In the genomic region with DNA sequence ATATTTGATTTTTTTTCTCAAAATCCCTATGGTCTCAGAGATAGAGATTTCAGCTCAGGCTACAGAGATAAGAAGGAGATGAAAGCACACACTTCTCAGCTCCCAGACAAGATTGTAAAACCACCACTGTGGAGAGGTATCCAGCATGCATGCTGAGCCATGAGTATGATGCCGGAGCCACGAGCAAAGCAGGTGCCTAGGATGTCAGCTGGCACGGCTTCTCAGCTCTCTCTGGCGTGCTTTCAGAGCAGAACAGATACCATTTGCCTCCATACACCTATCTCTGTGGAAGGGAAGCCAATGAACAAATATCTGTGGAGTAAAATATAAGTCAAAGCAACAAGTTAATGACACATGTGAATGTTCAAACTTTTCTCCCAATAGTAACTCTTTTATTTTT, we compare ENCODE assay signal across 21 mouse cellular contexts.
DNase-seq lines count a peak whose midpoint lies in the region; ATAC-seq and TF ChIP-seq lines count a peak whose summit lies in the region.
"Had no signal": no experiment of that assay in that cellular context is flagged by ENCODE, and none has a peak within 500 bp of the region (broad histone marks: within the 10 kb centered on the region; RNA-seq: fewer than 3 reads in every experiment).

No protein-coding gene starts in this region.

- H3K9ac ChIP-seq in midbrain, embryonic 14.5 days (replicated peaks; ENCODE audit: low read length), result no peak overlapping the region
- H3K9ac ChIP-seq in midbrain, embryonic 16.5 days (ENCODE audit: low read depth, low read length), result no peak overlapping the region
- H3K9ac ChIP-seq: embryonic facial prominence, embryonic 12.5 days; forebrain, embryonic 12.5 days; heart, embryonic 13.5 days; hindbrain, embryonic 15.5 days had no signal

- H3K27me3 ChIP-seq in midbrain, embryonic 14.5 days (ENCODE audit: control insufficient read depth, insufficient read depth, low read length), result no peaks in the 10 kb centered on the region
- no peaks in the 10 kb centered on the region for H3K27me3 ChIP-seq in midbrain, embryonic 16.5 days (ENCODE audit: control insufficient read depth, insufficient read depth, low read depth, low read length)
- H3K27me3 ChIP-seq: CH12.LX; embryonic facial prominence, embryonic 12.5 days; forebrain, embryonic 12.5 days; heart, embryonic 13.5 days; hindbrain, embryonic 15.5 days; Patski had no signal

- 69% methylated on average over 4 of the region's 4 CpGs for WGBS in midbrain, embryonic 14.5 days
- 52% methylated on average over 4 of the region's 4 CpGs for WGBS in midbrain, embryonic 16.5 days
- WGBS in lung, adult 2 months, result 53% methylated on average over 4 of the region's 4 CpGs

- H3K4me1 ChIP-seq in midbrain, embryonic 14.5 days (ENCODE audit: control insufficient read depth, insufficient read depth, low read length), result no peaks in the 10 kb centered on the region
- no peaks in the 10 kb centered on the region for H3K4me1 ChIP-seq in midbrain, embryonic 16.5 days (ENCODE audit: control insufficient read depth, insufficient read depth, low read length)
- no peaks in the 10 kb centered on the region for H3K4me1 ChIP-seq in lung, adult 2 months (ENCODE audit: control insufficient read depth, insufficient read depth, low read length)
- H3K4me1 ChIP-seq: embryonic facial prominence, embryonic 12.5 days; forebrain, embryonic 12.5 days; heart, embryonic 13.5 days; hindbrain, embryonic 15.5 days had no signal

- peak; percentile 5 for DNase-seq in midbrain, embryonic 14.5 days
- peak; percentile 29 to 33 for DNase-seq in cerebellum, adult 18-20 months
- peak; percentile 12 for DNase-seq in cerebellum, adult 9-11 months
- DNase-seq in cerebellum, postnatal 36 days, result peak; percentile 44 to 52
- DNase-seq in left cerebral cortex, adult 2 months (ENCODE audit: extremely low spot score in 1 of 2, low spot score in 2 of 2), result no peak
- no peak for DNase-seq in layer of hippocampus, adult 11-12 months (ENCODE audit: low spot score)
- no peak for DNase-seq in lung, adult 2 months
- DNase-seq: adrenal gland, postnatal 14 days; gastrocnemius, postnatal 14 days; heart, postnatal 36 days; kidney, adult 2 months had no signal

- H3K4me3 ChIP-seq in midbrain, embryonic 14.5 days (replicated peaks; ENCODE audit: low read depth, low read length), result no peak overlapping the region
- H3K4me3 ChIP-seq in midbrain, embryonic 16.5 days (ENCODE audit: low read depth, low read length), result no peak overlapping the region
- H3K4me3 ChIP-seq in left cerebral cortex, adult 2 months, result no peak overlapping the region
- H3K4me3 ChIP-seq in lung, adult 2 months (replicated peaks; ENCODE audit: extremely low read depth, low read depth, low read length), result no peak overlapping the region
- H3K4me3 ChIP-seq: embryonic facial prominence, embryonic 12.5 days; forebrain, embryonic 12.5 days; heart, embryonic 13.5 days; hindbrain, embryonic 15.5 days had no signal

- no peak for TF ChIP-seq CTCF in left cerebral cortex, adult 2 months (IDR thresholded peaks at IDR 0.05)
- no peak for TF ChIP-seq CTCF in lung, adult 2 months (IDR thresholded peaks at IDR 0.05; ENCODE audit: insufficient read depth, low read length)

- no peak overlapping the region for H3K27ac ChIP-seq in midbrain, embryonic 14.5 days (replicated peaks; ENCODE audit: low read depth, low read length)
- no peak overlapping the region for H3K27ac ChIP-seq in midbrain, embryonic 16.5 days (ENCODE audit: low read length)
- no peak overlapping the region for H3K27ac ChIP-seq in left cerebral cortex, adult 2 months
- H3K27ac ChIP-seq: embryonic facial prominence, embryonic 12.5 days; forebrain, embryonic 12.5 days; heart, embryonic 13.5 days; hindbrain, embryonic 15.5 days had no signal

- H3K9me3 ChIP-seq in midbrain, embryonic 14.5 days (ENCODE audit: control insufficient read depth, low read length), result no peaks in the 10 kb centered on the region
- H3K9me3 ChIP-seq in midbrain, embryonic 16.5 days (replicated peaks; ENCODE audit: control insufficient read depth, low read length, poor library complexity, severe bottlenecking), result no peaks in the 10 kb centered on the region
- H3K9me3 ChIP-seq: embryonic facial prominence, embryonic 12.5 days; forebrain, embryonic 12.5 days; heart, embryonic 13.5 days; hindbrain, embryonic 15.5 days had no signal

- TF ChIP-seq POLR2A in lung, adult 2 months (IDR thresholded peaks at IDR 0.05; ENCODE audit: borderline replicate concordance, extremely low read depth, low read depth, low read length), result no peak

- intact Hi-C loops in left cerebral cortex, adult 2 months (cut with DNase I), result no loop called here

- no peak for ATAC-seq in midbrain, embryonic 14.5 days (ENCODE audit: low FRiP score, low TSS enrichment)
- ATAC-seq in midbrain, embryonic 16.5 days, result no peak
- ATAC-seq: activated CD4-positive, CD25-positive, alpha-beta regulatory T cell, adult 4 months; forebrain, embryonic 16.5 days; intestine, embryonic 16.5 days; Patski had no signal

- no peaks in the 10 kb centered on the region for H3K36me3 ChIP-seq in midbrain, embryonic 14.5 days (ENCODE audit: control insufficient read depth, insufficient read depth, low read length)
- H3K36me3 ChIP-seq in midbrain, embryonic 16.5 days (ENCODE audit: control insufficient read depth, insufficient read depth, low read length), result no peaks in the 10 kb centered on the region
- H3K36me3 ChIP-seq: embryonic facial prominence, embryonic 12.5 days; forebrain, embryonic 12.5 days; heart, embryonic 13.5 days; hindbrain, embryonic 15.5 days had no signal

- H3K4me2 ChIP-seq in midbrain, embryonic 14.5 days (ENCODE audit: low read length), result no peak overlapping the region
- no peak overlapping the region for H3K4me2 ChIP-seq in midbrain, embryonic 16.5 days (ENCODE audit: low read length)
- H3K4me2 ChIP-seq: embryonic facial prominence, embryonic 12.5 days; forebrain, embryonic 12.5 days; heart, embryonic 13.5 days; hindbrain, embryonic 15.5 days had no signal

Comparison
In these comparisons a context has a peak if more than half of its experiments do, and no peak if none do; other contexts are left out.
1. DNase-seq: peak in midbrain, embryonic 14.5 days (single experiment), cerebellum, adult 18-20 months (2 of 2), cerebellum, adult 9-11 months (single experiment) and cerebellum, postnatal 36 days (2 of 2); none in left cerebral cortex, adult 2 months (0 of 2), layer of hippocampus, adult 11-12 months (single experiment) and lung, adult 2 months (single experiment).